Mouse (Mus musculus) gastrocnemius, postnatal 14 days (tissue): Measurements from ENCODE around the gene Tmem102. TPM values are rescaled to one million over a fixed set of nuclear protein-coding genes. Genes with fewer than 3 reads are reported as not detected.
A peak's percentile ranks its signal among the peaks of the same experiment; 100 is the strongest.

Experiments
- DNase-seq: peaks from one replicate; pipeline ENCODE4 v3.0.0; 2021; ENCODE audit warnings: mixed read lengths
- intact Hi-C: fragments of 180-260 bp; cut with DNase I; formaldehyde crosslinking; loops from one replicate; pipeline ENCODE4 v1.15.1; 2025; ENCODE audit warnings: low total_unique reads
- long read RNA-seq, 2 experiments: library from polyadenylated mRNA; stranded (forward); transcript quantifications; one replicate each; pipeline ENCODE4 v2.0.0; 2021
- total RNA-seq, 2 experiments: library from RNA; stranded (reverse); gene quantifications; 2 replicates each; pipeline ENCODE4 v1.2.3; 2021

Tmem102 gene
- total RNA-seq, result under 1 TPM; 0.16 to 0.27 TPM
- long read RNA-seq, experiment 1, partial matches to known transcripts, result 0 of 1 reads
- long read RNA-seq, experiment 1, other reads (novel, unspliced or antisense), result 0 of 1 reads
- long read RNA-seq, experiment 2, result 0 reads

DNA sequence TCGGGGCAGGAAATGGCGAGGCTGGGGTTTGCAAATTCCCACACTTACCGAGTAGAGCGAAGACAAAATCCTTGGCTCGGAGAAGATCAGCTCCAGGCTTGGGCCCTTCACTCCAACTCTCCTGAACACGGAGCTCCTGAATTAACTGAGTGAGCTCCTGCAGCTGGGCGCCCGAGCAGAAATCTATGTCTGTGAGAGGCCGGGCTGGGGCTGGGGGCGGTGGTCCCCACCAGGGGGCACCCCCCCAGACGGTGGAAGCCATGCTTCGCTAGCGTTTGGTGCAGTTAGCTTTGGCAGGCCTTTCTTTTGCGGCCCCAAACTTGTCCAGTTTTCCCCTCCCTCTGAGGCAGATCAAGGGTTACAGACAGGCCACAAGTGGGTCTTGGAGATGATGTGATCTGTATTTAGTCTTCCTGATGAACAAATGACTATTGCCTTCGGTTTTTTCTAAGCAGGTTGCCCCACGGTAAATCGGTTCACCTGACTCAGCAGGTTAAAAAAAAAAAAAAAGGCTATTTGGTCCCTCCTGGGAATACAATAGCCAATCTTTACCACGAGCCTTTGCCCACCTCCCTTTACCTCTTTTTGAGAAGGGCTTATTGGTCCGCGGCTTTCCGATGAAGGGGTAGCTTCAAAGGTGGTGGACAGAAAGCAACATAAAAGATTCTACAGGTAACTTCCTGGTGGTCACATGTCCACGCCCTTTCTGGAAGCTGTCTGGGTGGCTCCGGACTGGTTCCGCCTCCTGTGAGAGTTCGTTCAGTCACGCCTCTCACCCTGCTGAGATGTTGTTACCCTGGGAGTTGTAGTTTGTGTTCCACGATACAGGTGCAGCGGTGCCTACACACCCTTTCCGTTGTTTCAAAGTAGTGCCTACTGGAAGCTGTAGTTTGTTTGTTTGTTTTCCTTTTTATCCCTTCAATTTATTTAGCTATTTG, at the start of gene Tmem102:
Gene Tmem102, minus strand, starts transcription at position 653 of the 938 bp plus-strand sequence.
- intact Hi-C loops, result loop anchor here (5.0 kb wide), 1 partner anchor 32 kb away; the partner anchor contains the start of genes Nlgn2 and Tmem256
- DNase-seq, result no peak

DNA sequence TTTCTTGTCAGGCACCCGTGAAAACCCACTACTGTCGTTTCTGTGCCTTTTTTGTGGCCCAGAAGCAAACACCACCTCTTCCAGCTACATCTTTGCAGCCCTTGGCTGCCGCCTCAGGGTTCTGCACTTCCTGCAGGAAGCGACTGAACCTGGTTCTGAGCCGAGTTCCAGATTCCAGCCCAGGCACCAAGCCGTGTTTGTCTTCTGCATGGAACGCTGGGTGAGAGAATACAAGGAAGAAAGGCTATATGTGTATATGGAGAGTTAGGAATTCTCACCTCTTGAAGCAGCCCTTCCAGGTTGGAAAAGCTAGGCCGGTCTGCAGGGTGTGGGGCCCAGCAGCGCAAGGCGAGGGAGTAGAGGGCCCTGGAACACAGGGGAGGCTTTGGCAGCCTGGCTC, 49.3 kb upstream of the Tmem102 start:
- intact Hi-C loops, result no loop called here
- DNase-seq, result no peak

DNA sequence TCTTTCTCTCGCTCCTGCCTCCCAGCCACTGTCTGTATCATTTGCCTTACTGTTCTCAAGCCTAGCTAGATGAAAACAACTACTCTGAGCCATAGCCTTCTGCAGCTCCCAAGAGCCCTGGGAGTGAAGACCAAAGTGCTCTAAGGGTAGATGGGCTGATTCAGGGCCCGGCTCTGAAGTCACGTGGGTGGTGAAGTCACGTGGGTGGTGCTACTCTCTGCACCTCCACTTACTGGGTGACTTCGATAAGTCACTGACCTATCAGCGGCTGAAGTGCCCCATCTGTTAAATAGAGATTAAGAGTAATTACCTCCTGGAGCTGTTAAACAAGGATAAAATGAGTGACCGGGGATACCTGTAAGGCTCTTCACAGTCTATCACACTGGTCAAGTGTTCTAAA, 48.6 kb upstream of the Tmem102 start:
- no peak for DNase-seq

DNA sequence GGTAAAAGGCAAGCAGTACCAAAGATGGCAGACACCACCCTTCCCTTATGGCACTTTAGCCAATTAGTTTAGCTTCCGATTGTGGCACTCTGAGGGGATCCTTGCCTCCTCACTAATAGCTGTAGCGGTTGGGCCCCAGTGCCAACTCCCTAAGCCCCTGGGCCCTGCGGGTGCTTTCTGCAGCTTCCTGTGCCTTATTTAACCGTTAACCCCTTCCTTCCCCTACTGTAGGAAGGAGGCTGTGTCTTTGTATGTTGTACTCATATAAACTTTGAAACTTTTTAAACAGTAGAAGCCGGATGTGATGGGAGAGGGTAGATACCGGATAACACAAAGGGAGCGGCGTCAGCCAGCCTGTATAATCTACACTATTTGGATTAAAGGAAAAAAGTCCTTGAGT, 45.3 kb upstream of the Tmem102 start:
- intact Hi-C loops, result no loop called here
- DNase-seq, result no peak

More for the DNA sequence above, 48.6 kb upstream of the Tmem102 start:
- intact Hi-C loops, result no loop called here

DNA sequence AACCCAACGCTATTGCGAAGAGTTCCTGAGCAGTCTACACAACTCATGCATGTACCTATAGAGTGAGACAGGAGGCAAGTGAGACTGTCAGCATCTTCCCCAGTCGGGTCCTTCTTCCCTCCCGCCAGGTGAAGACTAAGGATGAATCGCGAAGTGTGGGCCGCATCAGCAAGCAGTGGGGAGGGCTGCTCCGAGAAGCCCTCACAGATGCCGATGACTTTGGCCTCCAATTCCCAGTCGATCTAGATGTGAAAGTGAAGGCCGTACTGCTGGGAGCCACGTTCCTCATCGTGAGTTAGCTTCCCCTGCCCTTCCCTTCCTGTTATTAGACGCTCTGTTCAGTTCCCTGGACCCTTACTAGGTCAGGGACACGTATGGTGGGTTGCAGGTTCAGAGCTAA, 44.5 kb upstream of the Tmem102 start:
- intact Hi-C loops, result loop anchor here (10.0 kb wide), 1 partner anchor 45 kb away; the partner anchor contains the start of gene Acap1
- DNase-seq, result no peak

DNA sequence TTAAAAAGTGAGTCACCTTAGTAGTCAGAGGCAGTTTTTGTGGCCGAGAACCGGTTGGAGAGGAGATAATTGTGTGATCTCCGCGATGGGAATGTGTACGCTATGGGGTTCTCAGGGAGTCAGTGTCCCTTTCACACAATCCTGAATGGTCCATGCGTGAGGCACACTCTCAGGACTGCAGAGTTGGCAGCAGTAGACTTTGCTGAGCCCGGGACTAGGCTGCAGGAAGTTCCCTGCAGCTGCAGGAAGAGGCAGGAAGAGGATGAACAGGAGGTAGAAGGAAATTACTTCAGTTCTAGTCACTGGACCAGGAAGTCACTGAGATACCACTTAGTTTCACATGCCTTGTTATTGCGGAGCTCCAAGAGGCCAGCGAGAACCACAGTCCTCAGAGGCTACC, 43.7 kb upstream of the Tmem102 start:
- intact Hi-C loops, result loop anchor here (10.0 kb wide), 1 partner anchor 46 kb away; the partner anchor contains the start of gene Acap1

DNA sequence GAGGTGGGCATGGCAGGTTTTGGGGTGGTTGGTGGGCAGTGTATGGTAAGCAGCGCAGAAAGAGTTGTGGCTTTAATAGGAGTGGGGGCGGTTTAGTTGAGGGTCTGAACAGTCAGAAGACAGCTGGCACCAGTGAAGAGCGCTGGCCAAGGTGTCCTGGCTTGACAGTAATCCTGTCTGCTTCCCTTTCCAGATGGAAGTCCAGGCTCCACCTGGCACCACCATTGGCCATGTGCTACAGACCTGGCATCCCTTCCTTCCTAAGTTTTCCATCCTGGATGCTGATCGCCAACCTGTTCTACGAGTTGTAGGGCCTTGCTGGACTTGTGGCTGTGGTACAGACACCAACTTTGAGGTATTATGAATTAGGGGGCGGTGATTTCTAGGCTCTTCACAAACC, 42.6 kb upstream of the Tmem102 start:
- DNase-seq, result no peak
- intact Hi-C loops, result loop anchor here (10.0 kb wide), 1 partner anchor 47 kb away; the partner anchor contains the start of gene Acap1

More for the DNA sequence above, 43.7 kb upstream of the Tmem102 start:
- no peak for DNase-seq

DNA sequence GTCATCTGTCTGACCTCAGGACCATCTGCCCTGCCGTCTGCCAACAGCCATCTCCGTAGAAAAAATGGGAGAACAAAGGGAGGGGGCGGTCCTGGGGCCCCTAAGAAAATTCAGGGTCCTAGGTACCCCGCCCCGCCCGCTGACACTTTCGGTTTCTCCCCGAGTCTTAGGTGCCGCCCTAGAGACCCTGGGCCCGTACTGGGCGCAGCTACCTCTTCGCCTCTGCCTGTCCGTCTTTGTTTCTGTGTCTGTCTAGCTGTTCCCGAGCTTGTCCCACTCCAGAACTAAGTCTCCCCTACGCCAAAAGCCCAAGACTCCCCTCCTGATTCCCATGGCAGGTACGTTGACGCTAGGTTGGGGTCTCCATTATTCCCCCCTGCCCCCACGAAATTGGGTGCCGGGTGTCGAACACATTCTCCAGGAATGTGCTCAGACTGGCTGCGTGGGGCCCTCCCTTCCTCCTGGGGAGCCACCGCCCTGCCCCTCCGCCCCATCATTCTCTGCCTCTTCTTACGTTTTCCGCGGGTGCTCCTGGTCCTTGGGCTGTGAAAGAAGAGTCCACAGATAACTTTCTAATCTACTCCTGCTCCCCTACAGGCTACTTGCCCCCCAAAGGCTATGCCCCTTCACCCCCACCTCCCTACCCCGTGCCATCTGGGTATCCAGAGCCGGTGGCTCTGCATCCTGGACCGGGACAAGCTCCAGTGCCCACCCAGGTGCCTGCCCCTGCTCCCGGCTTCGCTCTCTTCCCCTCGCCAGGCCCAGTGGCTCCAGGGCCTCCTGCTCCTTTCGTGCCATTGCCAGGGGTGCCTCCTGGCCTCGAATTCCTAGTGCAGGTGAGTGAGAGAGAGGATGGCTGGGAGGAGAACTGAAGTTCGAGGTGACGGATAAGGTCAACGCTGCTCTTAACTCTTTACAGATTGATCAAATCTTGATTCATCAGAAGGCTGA, 41.6 kb upstream of the Tmem102 start:
- intact Hi-C loops, result loop anchor here (10.0 kb wide), 1 partner anchor 48 kb away; the partner anchor contains the start of gene Acap1
- no peak for DNase-seq

DNA sequence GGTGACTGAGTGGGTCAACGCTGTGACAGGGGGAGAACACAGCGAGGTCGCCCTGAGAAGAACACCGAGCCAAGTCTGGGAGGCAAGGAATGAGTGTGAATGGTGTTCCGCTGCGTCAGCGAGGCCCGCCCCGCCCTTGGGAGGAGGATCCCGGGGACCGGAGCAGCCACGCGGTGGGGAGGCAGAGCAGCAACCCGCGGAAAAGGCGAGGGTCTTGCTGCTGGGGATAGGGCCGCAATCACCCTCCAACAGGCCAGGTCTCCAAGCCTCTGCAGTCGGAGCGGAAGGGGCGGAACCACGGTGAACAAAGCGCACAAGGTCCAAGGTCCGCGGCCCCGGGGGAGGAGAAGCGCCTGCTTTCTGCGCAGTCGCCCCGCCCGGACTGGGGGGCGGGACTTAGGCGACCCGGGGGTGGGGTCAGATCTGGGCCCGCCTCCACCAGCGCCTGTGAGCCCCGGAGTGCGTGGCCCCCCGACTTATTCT, 40.8 kb upstream of the Tmem102 start, which contains the start of gene Plscr3:
Gene Plscr3, plus strand, starts transcription at position 179 of the 483 bp plus-strand sequence.
- intact Hi-C loops, result loop anchor here (10.0 kb wide), 1 partner anchor 49 kb away; the partner anchor contains the start of gene Acap1
- DNase-seq, result peak; percentile 91

DNA sequence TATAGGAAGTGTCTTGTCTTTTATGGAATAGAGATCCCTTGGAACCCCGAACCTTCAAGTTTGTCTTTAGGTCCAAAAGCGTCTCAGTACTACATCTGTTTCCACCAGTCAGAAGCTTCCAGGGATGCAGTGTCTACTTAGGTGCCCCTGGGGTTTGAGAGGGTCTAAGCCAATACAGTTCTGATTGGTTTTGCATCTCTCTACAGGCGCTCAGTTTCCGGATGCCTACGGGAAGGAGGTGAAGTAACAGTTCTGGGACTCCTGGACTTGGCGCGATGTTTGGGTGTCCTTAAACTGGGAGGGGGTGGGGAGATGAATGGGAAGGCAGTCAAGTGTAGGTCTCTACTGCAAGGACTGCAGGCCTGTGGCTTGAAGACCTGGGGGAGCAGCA, 33.3 kb upstream of the Tmem102 start:
- intact Hi-C loops, result loop anchor here (5.0 kb wide), 1 partner anchor 36 kb away; the partner anchor contains the start of gene Fgf11
- no peak for DNase-seq

DNA sequence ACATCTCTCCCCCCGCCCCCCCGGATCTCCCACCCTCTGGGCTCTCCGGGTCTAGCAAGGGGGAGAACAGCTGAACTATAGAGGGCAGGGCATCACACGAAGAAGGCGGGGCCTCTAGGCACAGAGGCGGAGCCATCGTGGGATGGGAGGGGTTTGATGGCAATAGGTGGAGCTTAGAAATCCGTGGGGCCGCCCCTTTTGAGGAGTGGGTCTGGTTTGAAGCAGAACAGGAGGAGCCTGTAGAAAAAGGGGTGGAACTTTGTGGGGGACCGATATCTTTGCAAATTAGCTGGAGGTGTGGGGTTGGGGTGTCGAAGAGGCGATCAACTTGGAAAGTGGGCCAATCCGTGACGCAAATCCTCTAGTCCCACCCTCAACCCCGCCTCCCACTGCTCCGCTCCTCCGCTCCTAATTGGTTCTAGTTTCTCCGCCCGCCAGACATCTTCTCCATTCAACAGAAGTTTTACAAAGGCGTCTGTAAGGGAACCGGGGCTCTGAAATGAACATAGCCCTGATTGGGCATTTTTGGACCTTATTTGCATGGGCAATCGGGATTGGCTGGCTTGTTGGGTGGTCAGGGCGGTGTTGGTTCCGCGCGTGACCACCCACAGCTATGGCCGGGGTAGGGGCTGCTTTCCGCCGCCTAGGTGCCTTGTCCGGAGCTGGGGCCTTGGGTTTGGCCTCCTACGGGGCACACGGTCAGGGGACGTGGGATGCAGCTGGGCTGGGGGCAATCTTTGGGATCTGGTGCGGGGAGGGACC, 32.7 kb upstream of the Tmem102 start, which contains the start of gene Tmem256:
Gene Tmem256, plus strand, starts transcription at position 563 of the 762 bp plus-strand sequence.
- intact Hi-C loops, result loop anchor here (5.0 kb wide), 1 partner anchor 36 kb away; the partner anchor contains the start of gene Fgf11
- DNase-seq, result peak; percentile 94

DNA sequence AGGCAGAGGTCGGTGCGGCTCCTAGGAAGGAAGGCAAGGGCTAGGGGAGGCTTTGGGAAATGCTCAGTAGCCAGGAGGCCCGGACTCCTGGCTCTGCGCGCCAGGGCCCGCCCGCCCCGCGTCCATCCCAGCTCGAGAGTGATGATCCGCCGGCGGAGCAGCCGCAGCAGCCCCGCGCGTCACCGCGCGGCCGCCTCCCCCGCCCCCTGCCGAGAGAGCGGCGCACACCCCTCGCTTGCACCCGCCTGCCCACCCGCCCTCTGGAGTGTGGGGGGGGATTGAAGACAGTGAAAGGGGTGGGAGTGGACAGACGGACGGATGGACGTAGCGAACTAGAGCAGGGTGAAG, 32.2 kb upstream of the Tmem102 start, which contains the start of gene Nlgn2:
Gene Nlgn2, minus strand, starts transcription at position 181 of the 348 bp plus-strand sequence.
- intact Hi-C loops, result loop anchor here (5.0 kb wide), 1 partner anchor 35 kb away; the partner anchor contains the start of gene Fgf11
- no peak for DNase-seq

DNA sequence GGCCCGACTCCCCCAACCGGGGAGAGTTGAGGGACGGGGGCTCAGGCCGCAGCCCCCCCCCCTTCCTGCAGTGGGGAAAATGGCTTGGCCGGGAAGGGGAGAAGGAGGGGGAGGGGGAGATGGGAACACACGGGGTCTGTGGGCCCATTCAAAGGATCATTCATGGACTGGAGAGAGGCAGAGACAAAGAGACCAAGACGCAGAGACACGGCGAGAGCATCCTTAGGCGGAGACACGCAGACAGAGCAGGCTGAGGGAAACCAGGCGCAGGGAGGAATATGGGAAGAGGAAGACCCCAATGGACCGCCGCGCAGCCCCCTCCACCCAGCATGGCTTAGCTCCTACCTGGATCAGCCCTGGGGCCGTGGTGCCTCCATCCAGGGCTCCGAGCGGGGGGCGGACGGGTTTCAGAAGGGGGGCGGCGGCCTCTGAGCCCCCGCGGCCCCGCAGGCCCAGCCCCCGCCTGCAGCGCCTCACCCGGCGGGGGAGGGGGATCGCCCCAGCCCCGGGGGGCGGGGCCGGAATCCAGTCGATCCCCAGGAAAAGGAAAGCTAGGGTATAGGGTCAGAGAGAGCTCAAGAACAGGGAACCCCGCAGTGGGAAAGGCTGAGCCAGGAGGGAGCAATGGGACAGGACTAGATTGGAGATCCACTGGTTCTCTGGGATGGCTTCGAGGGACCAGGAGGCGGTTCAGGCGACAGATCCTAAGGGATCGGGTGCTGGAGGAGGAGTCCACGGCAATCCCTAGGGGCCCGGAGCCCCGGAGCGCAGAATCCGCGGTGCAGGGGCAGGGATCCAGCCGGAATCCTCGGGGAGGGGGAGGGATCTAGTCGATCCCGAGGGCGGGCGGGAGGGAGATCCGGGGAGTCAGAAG, 31.5 kb upstream of the Tmem102 start:
- intact Hi-C loops, result loop anchor here (5.0 kb wide), 1 partner anchor 35 kb away; the partner anchor contains the start of gene Fgf11
- DNase-seq, result peak; percentile 45

DNA sequence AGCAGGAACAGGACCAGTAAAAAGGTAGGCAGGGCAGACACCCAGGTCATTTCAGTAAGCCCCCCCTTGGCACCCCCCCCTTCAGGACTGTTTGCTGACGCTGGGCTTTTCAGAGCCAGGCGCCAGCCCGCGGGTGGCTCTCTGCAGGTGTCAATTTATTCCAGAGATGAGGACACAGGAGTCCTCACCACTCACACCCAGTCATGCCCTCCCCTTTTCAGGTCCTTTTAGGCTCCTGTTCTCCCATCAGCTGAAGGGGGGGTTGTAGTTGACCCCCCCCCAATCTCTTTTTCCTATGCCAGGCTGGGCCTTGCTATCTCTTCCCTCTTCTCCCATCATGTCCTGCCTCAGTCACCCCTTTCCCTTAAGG, 30.5 kb upstream of the Tmem102 start:
- intact Hi-C loops, result loop anchor here (5.0 kb wide), 1 partner anchor 34 kb away; the partner anchor contains the start of gene Fgf11
- DNase-seq, result no peak

DNA sequence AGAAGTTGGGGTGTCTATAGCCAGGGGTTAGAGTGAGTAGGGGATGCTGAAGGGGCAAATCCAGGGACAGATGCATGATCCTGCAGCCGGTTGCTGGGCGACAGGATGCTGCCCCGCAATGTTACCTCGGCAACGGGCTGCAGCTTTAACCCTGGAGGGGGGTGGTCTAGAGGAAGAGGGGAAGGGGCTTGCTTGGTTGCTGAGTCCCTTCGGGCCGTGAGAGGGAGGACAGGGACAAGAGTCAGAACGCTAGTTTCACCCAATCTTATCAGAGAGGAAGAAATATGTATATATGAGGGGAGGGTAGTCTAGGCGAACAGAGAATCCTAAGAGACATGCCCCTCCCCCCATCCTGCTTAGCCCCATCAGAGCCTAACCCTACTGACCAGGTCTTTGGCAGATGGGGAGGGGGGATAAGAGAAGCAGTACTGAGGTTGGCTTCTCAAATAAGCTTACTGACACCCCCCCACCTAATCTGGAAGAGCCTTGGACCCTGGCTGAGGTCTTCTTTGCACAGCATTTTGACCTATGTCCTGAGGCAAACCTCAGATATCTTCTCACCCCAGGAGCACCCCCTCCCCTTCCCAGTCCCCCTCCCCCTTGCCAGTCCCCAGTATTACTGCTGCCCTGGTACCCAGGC, 30.0 kb upstream of the Tmem102 start:
- DNase-seq, result no peak
- intact Hi-C loops, result loop anchor here (5.0 kb wide), 1 partner anchor 33 kb away; the partner anchor contains the start of gene Fgf11

DNA sequence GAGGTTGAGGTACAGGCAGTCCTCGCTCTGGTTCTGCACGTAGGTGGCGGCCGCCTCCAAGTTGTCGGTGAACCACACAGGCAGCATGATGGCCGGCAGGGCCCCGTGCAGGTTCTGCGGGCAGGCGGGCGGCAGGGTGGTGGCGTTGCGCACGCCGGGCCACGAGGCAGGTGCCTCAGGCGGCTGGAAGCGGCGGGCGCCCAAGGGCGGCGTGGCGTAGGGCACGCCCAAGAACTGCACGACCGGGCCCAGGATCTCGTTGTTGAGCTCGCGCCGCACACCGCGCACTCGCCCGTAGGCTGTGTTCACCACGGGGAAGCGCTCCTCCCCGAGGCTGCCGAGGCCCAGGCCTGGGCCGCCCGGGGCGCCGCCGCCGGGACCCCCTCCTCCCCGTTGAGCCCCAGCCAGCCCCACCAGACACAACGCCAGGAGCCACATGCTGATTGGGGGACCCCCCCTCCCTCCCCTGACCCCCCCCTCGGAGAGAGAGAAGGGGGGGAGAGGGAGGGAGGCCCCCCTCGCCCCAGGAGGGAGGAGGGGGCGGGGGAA, 28.7 kb upstream of the Tmem102 start:
- intact Hi-C loops, result no loop called here
- DNase-seq, result peak; percentile 36
